Mouse (Mus musculus): ENCODE data around the gene Padi1. TPM values are rescaled to one million over a fixed set of nuclear protein-coding genes. Genes with fewer than 3 reads are reported as not detected.

Padi1 gene
- polyA plus RNA-seq, 1 experiment from 2014 or later: 0.05 TPM

GRCm38 (mm10) chr4:140817413-140817812, 28.2 kb downstream of the Padi1 start:
- in situ Hi-C loops (cut with MboI; ENCODE audit: low pct_unique_long_range_greater_than_20kb): no loop called here
- ChIA-PET CTCF (interaction anchor here (1.2 to 1.4 kb wide), 2 partner anchors 58 to 85 kb away, joined by 3 read pairs; no protein-coding TSS in a partner anchor), POLR2A (no interaction called here)
- DNase-seq (ENCODE audit: low read depth, low spot score) (no peak), ATAC-seq (no peak)
- TF ChIP-seq CTCF (IDR thresholded peaks at IDR 0.05): no peak
- no peaks in the 10 kb centered on the region for H3K27me3 ChIP-seq

- ATAC-seq: no peak
- POLR2A ChIA-PET: no interaction called here
These were observed 29.3 kb downstream of the Padi1 start for GRCm38 (mm10) chr4:140815996-140816917.

GRCm38 (mm10) chr4:140815496-140815895, 30.1 kb downstream of the Padi1 start:
- TF ChIP-seq CTCF (IDR thresholded peaks at IDR 0.05): no peak
- DNase-seq (ENCODE audit: low read depth, low spot score): no peak
- no peak for ATAC-seq
- CTCF ChIA-PET: interaction anchor here (0.7 kb wide), 1 partner anchor 36 kb away, joined by 3 read pairs; no protein-coding TSS in a partner anchor
- POLR2A ChIA-PET: interaction anchor here (0.6 kb wide), 1 partner anchor 186 kb away, joined by 3 read pairs; no protein-coding TSS in a partner anchor
- H3K27me3 ChIP-seq: no peaks in the 10 kb centered on the region
- in situ Hi-C loops (cut with MboI; ENCODE audit: low pct_unique_long_range_greater_than_20kb): no loop called here

More at GRCm38 (mm10) chr4:140815996-140816917, 29.3 kb downstream of the Padi1 start:
- CTCF ChIA-PET: interaction anchor here (1.2 to 1.4 kb wide), 2 partner anchors 59 to 86 kb away, joined by 3 read pairs; no protein-coding TSS in a partner anchor
- no peak for DNase-seq (ENCODE audit: low read depth, low spot score)
- H3K27me3 ChIP-seq: no peaks in the 10 kb centered on the region
- TF ChIP-seq CTCF (IDR thresholded peaks at IDR 0.05): no peak
- in situ Hi-C loops (cut with MboI; ENCODE audit: low pct_unique_long_range_greater_than_20kb): no loop called here

GRCm38 (mm10) chr4:140814241-140815225, 31.0 kb downstream of the Padi1 start:
- no peak for TF ChIP-seq CTCF (IDR thresholded peaks at IDR 0.05)
- CTCF ChIA-PET: interaction anchor here (0.7 to 1.2 kb wide), 2 partner anchors 37 to 140 kb away, joined by 3 read pairs; no protein-coding TSS in a partner anchor

GRCm38 (mm10) chr4:140813358-140814185, 32.0 kb downstream of the Padi1 start:
- no peaks in the 10 kb centered on the region for H3K27me3 ChIP-seq
- ChIA-PET POLR2A (no interaction called here), CTCF (interaction anchor here (1.2 kb wide), 1 partner anchor 141 kb away, joined by 3 read pairs; no protein-coding TSS in a partner anchor)
- DNase-seq (ENCODE audit: low read depth, low spot score) (no peak), ATAC-seq (no peak)
- in situ Hi-C loops (cut with MboI; ENCODE audit: low pct_unique_long_range_greater_than_20kb): no loop called here
- TF ChIP-seq CTCF (IDR thresholded peaks at IDR 0.05): no peak

More at GRCm38 (mm10) chr4:140814241-140815225, 31.0 kb downstream of the Padi1 start:
- DNase-seq (ENCODE audit: low read depth, low spot score) (no peak), ATAC-seq (no peak)
- POLR2A ChIA-PET: interaction anchor here (0.6 kb wide), 1 partner anchor 185 kb away, joined by 3 read pairs; no protein-coding TSS in a partner anchor
- in situ Hi-C loops (cut with MboI; ENCODE audit: low pct_unique_long_range_greater_than_20kb): no loop called here
- no peaks in the 10 kb centered on the region for H3K27me3 ChIP-seq

- in situ Hi-C loops (cut with MboI; ENCODE audit: low pct_unique_long_range_greater_than_20kb): no loop called here
- no peak for DNase-seq (ENCODE audit: low read depth, low spot score)
- no peaks in the 10 kb centered on the region for H3K27me3 ChIP-seq
- TF ChIP-seq CTCF (IDR thresholded peaks at IDR 0.05): no peak
- ChIA-PET CTCF (no interaction called here), POLR2A (no interaction called here)
- no peak for ATAC-seq
These were observed 33.0 kb downstream of the Padi1 start for GRCm38 (mm10) chr4:140812609-140813008.

GRCm38 (mm10) chr4:140812191-140812590, 33.4 kb downstream of the Padi1 start:
- no peak for TF ChIP-seq CTCF (IDR thresholded peaks at IDR 0.05)

GRCm38 (mm10) chr4:140810458-140811260, 34.9 kb downstream of the Padi1 start, which contains the start of gene Padi3:
Padi3 (minus strand) TSS chr4:140810648.
- no peaks in the 10 kb centered on the region for H3K27me3 ChIP-seq
- DNase-seq (ENCODE audit: low read depth, low spot score) (no peak), ATAC-seq (no peak)
- ChIA-PET CTCF (no interaction called here), POLR2A (no interaction called here)
- in situ Hi-C loops (cut with MboI; ENCODE audit: low pct_unique_long_range_greater_than_20kb): no loop called here
- no peak for TF ChIP-seq CTCF (IDR thresholded peaks at IDR 0.05)

More at GRCm38 (mm10) chr4:140812191-140812590, 33.4 kb downstream of the Padi1 start:
- in situ Hi-C loops (cut with MboI; ENCODE audit: low pct_unique_long_range_greater_than_20kb): no loop called here
- no peaks in the 10 kb centered on the region for H3K27me3 ChIP-seq
- ChIA-PET POLR2A (no interaction called here), CTCF (no interaction called here)
- ATAC-seq (no peak), DNase-seq (ENCODE audit: low read depth, low spot score) (no peak)

GRCm38 (mm10) chr4:140809118-140809517, 36.5 kb downstream of the Padi1 start:
- CTCF ChIA-PET: no interaction called here
- POLR2A ChIA-PET: no interaction called here
- DNase-seq (ENCODE audit: low read depth, low spot score) (no peak), ATAC-seq (no peak)
- in situ Hi-C loops (cut with MboI; ENCODE audit: low pct_unique_long_range_greater_than_20kb): no loop called here
- H3K27me3 ChIP-seq: no peaks in the 10 kb centered on the region
- TF ChIP-seq CTCF (IDR thresholded peaks at IDR 0.05): no peak

Measured in Patski (cell line).